Mouse (Mus musculus) B cell, adult 2 months (primary cell): ENCODE results near the gene Mical2.

ENCODE experiments used
- DNase-seq, 2 experiments: peaks; one replicate each; pipeline ENCODE4 v3.0.0; 2022

The Mical2 gene

DNA sequence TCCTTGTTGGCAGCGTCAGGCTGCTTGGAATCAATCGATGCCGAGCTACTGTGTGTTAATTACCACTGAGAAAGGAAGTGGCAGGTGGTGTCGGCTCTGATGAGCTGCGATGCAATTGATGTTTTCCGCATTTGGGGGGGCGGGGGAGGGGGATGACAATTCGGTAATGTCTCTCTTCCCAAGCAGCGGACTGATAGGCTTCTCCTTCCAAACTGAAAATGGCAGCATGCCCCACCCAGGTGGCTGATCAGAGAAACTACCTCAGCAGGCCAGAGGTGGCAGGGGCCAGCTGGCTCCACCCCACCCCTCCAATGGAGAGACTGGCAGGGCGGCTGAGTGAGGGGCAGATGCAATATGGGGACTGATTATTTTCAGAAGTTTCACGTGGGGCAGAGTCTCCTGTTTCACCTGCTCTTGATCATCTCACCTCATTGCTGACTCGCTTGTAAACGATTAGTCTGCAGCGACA, 190.4 kb downstream of the Mical2 start:
- no peak for DNase-seq

GRCm38 (mm10) chr7:112416730-112417513, 191.3 kb downstream of the Mical2 start:
- DNase-seq = no peak

- DNase-seq = no peak
These were observed 191.9 kb downstream of the Mical2 start for GRCm38 (mm10) chr7:112417598-112417997.

GRCm38 (mm10) chr7:112423438-112423837, 197.8 kb downstream of the Mical2 start:
- no peak for DNase-seq

DNA sequence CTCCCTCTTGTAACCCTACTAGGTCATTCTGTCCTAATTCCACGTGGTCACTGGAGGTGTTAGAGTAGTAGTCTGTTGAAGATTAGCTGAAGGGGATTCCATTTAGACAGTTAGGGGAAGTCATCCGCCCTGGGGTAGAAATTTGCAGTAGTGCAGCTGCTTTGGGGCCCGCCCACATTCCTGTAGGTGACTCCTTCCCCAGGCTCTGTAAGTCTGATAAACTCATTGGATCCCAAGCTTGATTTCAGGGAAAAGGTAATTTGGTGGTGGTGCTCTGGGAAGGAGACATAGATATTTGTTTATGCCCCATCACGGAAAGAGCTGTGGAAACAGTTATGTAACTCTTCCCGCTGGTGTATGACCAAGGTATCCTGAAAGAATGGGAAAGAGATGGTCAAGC, 201.2 kb downstream of the Mical2 start:
- no peak for DNase-seq

- DNase-seq = no peak
These were observed 201.9 kb downstream of the Mical2 start, which contains the start of gene Parva for GRCm38 (mm10) chr7:112427357-112428157. TSS of gene Parva (plus strand) at chr7:112427505.

- no peak for DNase-seq
These were observed 202.5 kb downstream of the Mical2 start for GRCm38 (mm10) chr7:112428158-112428535.

DNA sequence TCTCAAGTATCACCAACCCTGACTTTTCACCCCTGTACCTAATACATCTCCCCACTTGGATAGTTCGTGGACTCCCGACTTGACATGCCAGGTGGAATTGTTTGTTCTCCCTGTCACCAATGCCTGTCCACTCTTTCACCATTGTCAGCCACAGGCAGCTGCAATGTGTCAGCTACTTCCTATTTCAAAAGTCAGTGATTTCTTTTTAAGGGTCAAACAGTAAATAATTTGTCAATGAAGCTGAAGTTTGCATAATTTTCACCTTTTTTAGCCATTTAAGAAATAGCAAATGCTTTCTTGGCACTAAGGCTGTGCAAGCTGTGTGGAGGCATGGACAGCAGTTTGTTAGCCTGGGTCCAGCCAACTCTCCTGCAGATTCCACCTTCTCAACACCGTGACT, 214.2 kb downstream of the Mical2 start:
- no peak for DNase-seq

DNA sequence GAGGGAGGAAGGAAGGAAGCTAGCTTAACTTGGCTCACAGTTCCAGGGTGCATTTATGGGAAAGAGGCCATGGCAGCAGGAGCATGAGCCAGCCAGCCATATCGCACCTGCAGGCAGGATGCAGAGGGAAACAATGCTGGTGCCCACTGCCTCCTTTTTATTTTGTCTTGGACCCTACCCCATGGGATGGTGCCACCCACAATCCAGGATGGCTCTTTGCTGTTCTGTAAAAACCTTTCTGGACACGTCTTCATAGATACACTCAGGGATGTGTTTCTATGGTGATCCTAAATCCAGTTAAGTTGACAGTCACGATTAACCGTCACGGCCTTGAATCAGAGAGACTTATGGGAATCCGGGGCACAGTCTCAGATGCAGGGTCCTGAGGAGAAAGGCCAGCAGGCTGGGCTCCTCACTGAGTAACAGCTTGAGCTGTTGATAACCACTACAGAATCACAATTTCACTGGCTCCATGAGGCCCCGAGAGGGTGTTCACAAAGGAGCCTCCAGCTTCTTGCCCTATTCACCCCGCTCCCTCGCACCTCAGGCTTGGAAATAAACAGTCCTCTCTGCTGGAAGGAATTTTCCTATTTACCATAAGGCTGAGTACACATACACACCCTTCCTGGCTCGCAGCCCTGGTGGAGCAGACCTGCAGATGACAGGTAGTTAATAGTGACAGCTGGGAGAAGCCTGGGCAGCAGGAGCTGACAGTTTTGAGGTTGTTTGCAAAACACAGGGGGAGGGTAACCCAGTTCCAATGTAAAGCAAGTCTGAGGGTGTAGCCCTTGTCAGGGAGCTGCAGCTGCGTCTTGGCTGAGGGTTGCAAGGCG, 218.7 kb downstream of the Mical2 start:
- DNase-seq = no peak

DNA sequence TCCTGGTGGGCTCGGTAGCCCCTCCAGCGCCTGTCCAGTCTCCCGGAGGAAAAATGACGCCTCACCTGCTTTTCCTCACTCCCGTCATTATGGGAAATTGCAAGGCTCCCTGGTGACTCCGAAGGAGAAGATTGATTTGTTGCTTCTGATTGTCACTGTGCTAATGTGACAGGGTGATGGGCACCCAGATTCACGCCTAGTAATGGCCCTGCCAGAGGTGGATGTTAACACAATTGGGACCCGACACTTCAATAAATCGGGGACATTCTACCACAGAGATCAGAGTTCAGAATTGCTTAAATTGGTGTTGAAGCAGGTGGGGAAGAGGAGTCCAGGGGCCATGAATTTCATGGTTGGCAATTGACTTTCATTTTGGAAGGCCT, 219.3 kb downstream of the Mical2 start:
- no peak for DNase-seq

GRCm38 (mm10) chr7:112446498-112446897, 220.8 kb downstream of the Mical2 start:
- DNase-seq = no peak

DNA sequence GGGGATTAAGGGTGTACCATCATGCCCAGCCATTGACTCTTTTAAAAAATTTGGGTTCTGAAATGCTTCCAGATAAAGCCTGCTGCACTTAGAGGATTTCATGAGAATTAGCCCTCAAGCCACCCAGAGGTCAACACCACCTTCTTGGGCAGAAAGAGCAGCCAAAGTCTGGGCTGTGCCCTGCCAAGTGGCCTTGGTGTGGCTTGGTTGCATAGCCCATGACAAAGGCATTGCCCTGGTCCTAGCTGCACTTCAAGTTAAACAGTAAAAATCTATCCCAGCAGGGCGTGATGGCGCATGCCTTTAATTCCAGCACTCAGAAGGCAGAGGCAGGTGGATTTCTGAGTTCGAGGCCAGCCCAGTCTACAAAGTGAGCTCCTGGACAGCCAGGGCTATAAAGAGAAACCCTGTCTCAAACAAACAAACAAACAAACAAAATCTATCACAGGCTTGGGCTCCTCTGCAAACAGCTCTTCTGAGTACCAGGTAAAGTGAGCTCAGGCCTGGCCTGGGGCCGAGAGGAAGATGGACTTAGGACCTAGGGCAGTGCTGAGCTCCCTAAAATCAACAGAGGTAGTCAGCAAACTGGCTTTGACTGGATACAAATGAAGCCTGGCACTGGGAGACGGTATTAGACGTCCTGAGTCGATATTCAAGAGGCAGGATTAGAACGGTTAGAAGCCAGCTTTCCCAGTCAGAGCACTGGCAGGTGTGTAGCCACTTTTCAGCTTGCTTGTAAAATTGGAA, 224.5 kb downstream of the Mical2 start:
- no peak for DNase-seq

DNA sequence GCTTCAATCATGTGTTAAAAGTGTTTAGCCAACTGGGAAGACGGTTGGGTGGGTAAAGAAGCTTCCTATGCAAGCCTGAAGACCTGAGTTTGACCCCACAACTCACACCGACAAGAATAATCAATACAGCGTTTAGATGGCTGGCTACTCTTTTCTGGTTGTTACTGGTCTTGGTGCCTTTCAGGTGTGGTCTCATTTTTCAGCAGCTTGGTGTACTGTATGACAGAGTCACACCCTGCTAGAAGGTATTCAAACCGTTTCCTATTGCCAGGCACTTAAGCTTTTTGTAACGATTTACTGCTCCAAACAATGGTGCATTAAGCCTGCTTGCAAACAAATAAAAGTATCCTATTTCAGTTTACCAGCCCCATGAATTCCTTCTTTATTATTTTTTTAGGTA, 226.8 kb downstream of the Mical2 start:
- DNase-seq = no peak

GRCm38 (mm10) chr7:112453805-112454214, 228.2 kb downstream of the Mical2 start:
- DNase-seq = no peak

- DNase-seq = no peak
These were observed 228.7 kb downstream of the Mical2 start for GRCm38 (mm10) chr7:112454380-112454779.

- DNase-seq = no peak
These were observed 229.3 kb downstream of the Mical2 start for GRCm38 (mm10) chr7:112454951-112455350.

- no peak for DNase-seq
These were observed 230.0 kb downstream of the Mical2 start for GRCm38 (mm10) chr7:112455566-112456110.

GRCm38 (mm10) chr7:112457373-112457772, 231.7 kb downstream of the Mical2 start:
- no peak for DNase-seq

- no peak for DNase-seq
These were observed 232.3 kb downstream of the Mical2 start for GRCm38 (mm10) chr7:112457920-112458319.

DNA sequence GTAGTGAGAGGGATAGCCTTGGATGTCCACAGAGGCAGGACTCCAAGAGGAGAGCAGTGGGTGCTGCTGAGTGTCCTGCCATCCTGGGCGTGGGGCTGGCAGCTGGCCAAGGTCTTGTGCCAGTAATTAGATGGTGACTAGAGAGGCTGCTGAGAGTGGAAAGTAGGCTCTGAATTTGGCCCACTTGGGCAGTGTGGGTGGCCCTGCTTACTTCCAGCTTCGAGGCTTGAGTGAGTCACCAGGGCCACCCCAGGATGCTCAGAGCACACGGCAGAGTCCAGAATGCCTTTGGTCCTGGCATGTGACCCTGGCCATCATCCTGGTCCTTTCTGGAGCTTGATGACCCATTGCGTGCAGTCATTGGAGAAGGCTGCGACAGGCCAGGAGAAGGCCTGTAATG, 232.8 kb downstream of the Mical2 start:
- DNase-seq = no peak
